ENCODE assay signal across 8 mouse cellular contexts in the genomic region with DNA sequence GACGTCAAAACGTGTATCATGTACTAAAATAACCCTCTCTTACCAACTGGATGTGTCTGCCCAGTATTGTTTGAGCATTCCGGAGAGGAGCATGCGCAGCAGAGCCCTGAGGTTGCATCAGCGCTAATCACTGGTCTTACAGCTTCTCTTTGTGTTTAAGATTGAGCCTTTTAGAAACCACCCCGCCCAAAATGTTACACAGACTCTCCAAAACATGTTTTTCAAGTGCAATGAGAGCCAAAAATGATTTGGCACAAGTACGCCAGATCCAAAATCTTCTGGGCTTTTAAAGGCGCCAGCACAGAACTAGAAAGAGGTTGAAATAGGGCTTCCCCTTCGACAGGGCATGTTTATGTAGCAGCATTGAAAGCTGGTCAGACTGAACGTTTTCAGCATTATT.
DNase-seq lines count a peak whose midpoint lies in the region; ATAC-seq and TF ChIP-seq lines count a peak whose summit lies in the region.

No protein-coding gene starts in this region.

- H3K27ac ChIP-seq in stomach, postnatal 0 days (replicated peaks): no peak overlapping the region

- TF ChIP-seq EP300 in stomach, postnatal 0 days (optimal IDR thresholded peaks at IDR 0.05): peak; percentile 42

- no peak; the same call in 1 of the 2 replicates for ATAC-seq in stomach, postnatal 0 days (ENCODE audit: low FRiP score, low TSS enrichment)
- no peak for ATAC-seq in monocyte, adult 5-6 weeks (replicated peaks; ENCODE audit: insufficient number of reproducible peaks, low FRiP score, low TSS enrichment, poor library complexity, severe bottlenecking)

- WGBS in stomach, postnatal 0 days: 43% methylated on average over 10 of the region's 10 CpGs

- no peak overlapping the region for H3K4me3 ChIP-seq in stomach, postnatal 0 days (ENCODE audit: low read depth, low read length)

- H3K9me3 ChIP-seq in stomach, postnatal 0 days (ENCODE audit: control insufficient read depth, low read length): no peaks in the 10 kb centered on the region

- H3K9ac ChIP-seq in stomach, postnatal 0 days (ENCODE audit: low read length): no peak overlapping the region

- H3K4me1 ChIP-seq in stomach, postnatal 0 days (replicated peaks; ENCODE audit: control insufficient read depth, insufficient read depth): no peaks in the 10 kb centered on the region

- DNase-seq in adrenal gland, postnatal 25 days: peak; percentile 7
- no peak for DNase-seq in adrenal gland, adult (ENCODE audit: inconsistent age in 2 of 2, low spot score in 1 of 2)
- peak; percentile 17 to 21 for DNase-seq in right cerebral cortex, adult 2 months (ENCODE audit: low spot score in 2 of 2)
- DNase-seq in right cerebral cortex, postnatal 25 days: no peak
- DNase-seq in left cerebral cortex, postnatal 10 days (ENCODE audit: extremely low spot score in 1 of 2, low spot score in 2 of 2): peak; percentile 12 to 22
- no peak for DNase-seq in stomach, postnatal 0 days (ENCODE audit: low spot score)
- no peak for DNase-seq in thymus, postnatal 36 days

- H3K36me3 ChIP-seq in stomach, postnatal 0 days (ENCODE audit: control insufficient read depth, insufficient read depth, low read length): no peaks in the 10 kb centered on the region

- intact Hi-C loops in left cerebral cortex, postnatal 10 days (cut with DNase I): no loop called here

- H3K4me2 ChIP-seq in stomach, postnatal 0 days (replicated peaks; ENCODE audit: low read depth): no peak overlapping the region

- TF ChIP-seq CTCF in stomach, postnatal 0 days (IDR thresholded peaks at IDR 0.05; ENCODE audit: low read depth): no peak

- H3K27me3 ChIP-seq in stomach, postnatal 0 days (ENCODE audit: control insufficient read depth, insufficient read depth, low read length): no peaks in the 10 kb centered on the region

Comparison
In these comparisons a context has a peak if more than half of its experiments do, and no peak if none do; other contexts are left out.
1. DNase-seq: peak in adrenal gland, postnatal 25 days (single experiment), right cerebral cortex, adult 2 months (2 of 2) and left cerebral cortex, postnatal 10 days (2 of 2); none in adrenal gland, adult (0 of 2), right cerebral cortex, postnatal 25 days (single experiment), stomach, postnatal 0 days (single experiment) and thymus, postnatal 36 days (0 of 2).